Mouse (Mus musculus): ENCODE data around the gene Drd3. TPM values are rescaled to one million over a fixed set of nuclear protein-coding genes. Genes with fewer than 3 reads are reported as not detected.

Gene Drd3
- total RNA-seq, 1 experiment, result 0.45 TPM

DNA sequence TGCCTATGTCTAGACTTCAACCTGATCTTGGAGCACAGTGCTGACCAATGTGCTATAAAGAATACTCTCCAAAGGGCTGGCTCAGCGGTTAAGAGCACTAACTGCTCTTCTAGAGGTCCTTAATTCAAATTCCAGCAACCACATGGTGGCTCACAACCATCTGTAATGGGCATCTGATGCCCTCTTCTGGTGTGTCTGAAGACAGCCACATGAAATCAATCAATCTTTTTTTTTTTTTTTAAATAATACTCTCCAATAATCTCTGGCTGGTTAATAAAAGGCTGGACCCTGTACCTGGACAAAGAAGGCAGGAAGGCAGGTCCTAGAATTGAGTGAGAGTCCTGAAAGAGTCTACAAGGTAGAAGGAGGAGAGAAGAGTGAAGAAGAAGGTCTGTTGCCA, 96.0 kb downstream of the Drd3 start:
- no peaks in the 10 kb centered on the region for H3K36me3 ChIP-seq (ENCODE audit: control insufficient read depth, insufficient read depth, low read length, poor library complexity, severe bottlenecking)
- no peak overlapping the region for H3K27ac ChIP-seq (ENCODE audit: insufficient read depth, low read depth, low read length, poor library complexity, severe bottlenecking)
- TF ChIP-seq ZC3H11A (IDR thresholded peaks at IDR 0.05; ENCODE audit: borderline replicate concordance, low read depth, low read length), result no peak
- no peak for TF ChIP-seq CHD2 (IDR thresholded peaks at IDR 0.05; ENCODE audit: low read depth, low read length)
- TF ChIP-seq MAFK (IDR thresholded peaks at IDR 0.05; ENCODE audit: insufficient read depth, low read depth, low read length), result no peak
- no peak for TF ChIP-seq HCFC1 (IDR thresholded peaks at IDR 0.05; ENCODE audit: borderline replicate concordance, insufficient read depth, low read length)
- TF ChIP-seq ZNF384 (IDR thresholded peaks at IDR 0.05; ENCODE audit: low read depth, low read length), result no peak
- H3K9ac ChIP-seq (ENCODE audit: insufficient read depth, low read depth, low read length, poor library complexity, severe bottlenecking), result no peak overlapping the region
- in situ Hi-C loops (cut with MboI; ENCODE audit: low sequenced_read_pairs in 2 of 2, unreplicated experiment in 2 of 2), result no loop called here
- DNase-seq (ENCODE audit: low read depth, low spot score), result no peak
- no peaks in the 10 kb centered on the region; a peak in 1 of 4 replicates for H3K4me1 ChIP-seq (ENCODE audit: control insufficient read depth in 2 of 2, insufficient read depth in 2 of 2, low read length in 2 of 2, poor library complexity in 1 of 2)
- H3K4me3 ChIP-seq (ENCODE audit: insufficient read depth in 1 of 2, low read depth in 1 of 2, low read length in 2 of 2, poor library complexity in 1 of 2, severe bottlenecking in 1 of 2), result no peak overlapping the region
- H3K9me3 ChIP-seq (ENCODE audit: control insufficient read depth, insufficient read depth, low read depth, low read length), result no peaks in the 10 kb centered on the region

DNA sequence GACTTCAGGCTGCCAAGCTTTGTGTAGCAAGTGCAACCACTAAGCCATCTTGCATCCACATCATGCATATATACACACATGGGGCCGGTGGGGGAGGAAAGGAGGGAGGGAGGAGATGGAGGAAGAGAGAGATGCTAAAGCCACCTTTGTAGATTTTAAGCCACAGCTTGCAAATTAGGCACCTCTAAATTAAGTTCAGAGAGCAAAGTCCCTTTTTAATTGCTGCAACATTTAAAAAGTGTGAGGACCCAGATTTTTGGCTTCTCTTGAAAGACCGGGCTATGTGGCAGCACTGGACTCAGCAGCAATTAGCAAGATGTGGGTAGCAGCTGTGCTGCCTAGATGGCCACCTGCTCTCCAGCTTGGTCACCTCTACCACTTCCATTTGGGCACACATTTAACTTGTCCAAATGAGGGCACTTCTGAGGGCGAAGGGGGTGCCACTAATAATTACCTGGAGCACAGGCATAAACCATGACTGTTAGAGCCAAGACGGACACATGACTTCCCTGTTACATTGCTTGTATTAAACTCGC, 105.2 kb downstream of the Drd3 start:
- Histone ChIP-seq H3K9ac (ENCODE audit: insufficient read depth, low read depth, low read length, poor library complexity, severe bottlenecking) (no peak overlapping the region), H3K9me3 (ENCODE audit: control insufficient read depth, insufficient read depth, low read depth, low read length) (no peaks in the 10 kb centered on the region), H3K36me3 (ENCODE audit: control insufficient read depth, insufficient read depth, low read length, poor library complexity, severe bottlenecking) (peaks cover 16% of the 10 kb centered on the region), H3K27ac (ENCODE audit: insufficient read depth, low read depth, low read length, poor library complexity, severe bottlenecking) (no peak overlapping the region), H3K4me3 (ENCODE audit: insufficient read depth in 1 of 2, low read depth in 1 of 2, low read length in 2 of 2, poor library complexity in 1 of 2, severe bottlenecking in 1 of 2) (no peak overlapping the region), H3K4me1 (ENCODE audit: control insufficient read depth in 2 of 2, insufficient read depth in 2 of 2, low read length in 2 of 2, poor library complexity in 1 of 2) (no peaks in the 10 kb centered on the region; a peak in 1 of 4 replicates)
- in situ Hi-C loops (cut with MboI; ENCODE audit: low sequenced_read_pairs in 2 of 2, unreplicated experiment in 2 of 2), result no loop called here
- no peak for TF ChIP-seq ZC3H11A (IDR thresholded peaks at IDR 0.05; ENCODE audit: borderline replicate concordance, low read depth, low read length)
- TF ChIP-seq HCFC1 (IDR thresholded peaks at IDR 0.05; ENCODE audit: borderline replicate concordance, insufficient read depth, low read length), result no peak
- TF ChIP-seq MAFK (IDR thresholded peaks at IDR 0.05; ENCODE audit: insufficient read depth, low read depth, low read length), result no peak
- TF ChIP-seq CHD2 (IDR thresholded peaks at IDR 0.05; ENCODE audit: low read depth, low read length), result no peak
- no peak for TF ChIP-seq ZNF384 (IDR thresholded peaks at IDR 0.05; ENCODE audit: low read depth, low read length)
- DNase-seq (ENCODE audit: low read depth, low spot score), result no peak

DNA sequence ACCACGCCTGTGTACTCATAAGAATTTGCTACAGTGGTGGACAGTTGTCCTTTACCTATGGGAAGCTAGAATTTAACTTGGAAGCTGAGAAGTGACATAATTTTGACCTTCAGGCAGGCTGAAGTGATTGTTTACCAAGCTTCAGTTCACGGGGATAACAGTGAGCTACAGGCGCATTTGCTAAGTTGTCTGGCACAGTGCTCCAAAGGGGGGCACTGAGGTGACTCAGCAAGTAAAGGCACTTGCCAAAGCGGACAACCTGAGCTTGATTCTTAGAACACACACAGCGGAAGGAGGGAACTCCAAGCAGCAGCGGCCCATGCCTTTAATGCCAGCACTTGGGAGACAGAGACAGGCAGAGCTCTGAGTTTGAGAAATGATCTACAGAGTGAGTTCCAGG, 106.8 kb downstream of the Drd3 start:
- TF ChIP-seq MAFK (IDR thresholded peaks at IDR 0.05; ENCODE audit: insufficient read depth, low read depth, low read length) (peak; percentile 43; the same call in 1 of the 2 replicates), HCFC1 (IDR thresholded peaks at IDR 0.05; ENCODE audit: borderline replicate concordance, insufficient read depth, low read length) (no peak), ZNF384 (IDR thresholded peaks at IDR 0.05; ENCODE audit: low read depth, low read length) (no peak), ZC3H11A (IDR thresholded peaks at IDR 0.05; ENCODE audit: borderline replicate concordance, low read depth, low read length) (no peak), CHD2 (IDR thresholded peaks at IDR 0.05; ENCODE audit: low read depth, low read length) (no peak)

DNA sequence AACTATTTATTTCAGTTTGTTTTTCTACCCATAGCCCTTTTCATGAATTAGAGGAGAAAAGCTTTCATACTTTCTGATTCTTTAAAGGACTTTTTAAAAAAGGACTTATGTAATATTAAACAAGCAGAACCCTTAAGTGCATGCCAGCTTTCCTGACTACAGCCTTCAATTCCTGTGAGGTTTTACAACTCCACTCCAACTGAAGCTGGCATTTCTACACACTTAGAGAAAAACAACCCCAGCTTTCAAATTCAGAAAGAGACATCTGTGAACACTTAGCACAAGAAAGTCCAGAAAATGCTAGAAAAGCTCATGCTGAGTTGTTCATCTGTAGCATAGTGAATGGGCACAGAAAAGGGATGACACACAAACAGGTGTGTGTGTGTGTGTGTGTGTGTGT, 116.0 kb downstream of the Drd3 start:
- Histone ChIP-seq H3K36me3 (ENCODE audit: control insufficient read depth, insufficient read depth, low read length, poor library complexity, severe bottlenecking) (peaks cover 40% of the 10 kb centered on the region), H3K9ac (ENCODE audit: insufficient read depth, low read depth, low read length, poor library complexity, severe bottlenecking) (no peak overlapping the region), H3K9me3 (ENCODE audit: control insufficient read depth, insufficient read depth, low read depth, low read length) (no peaks in the 10 kb centered on the region), H3K4me1 (ENCODE audit: control insufficient read depth in 2 of 2, insufficient read depth in 2 of 2, low read length in 2 of 2, poor library complexity in 1 of 2) (no peaks in the 10 kb centered on the region), H3K27ac (ENCODE audit: insufficient read depth, low read depth, low read length, poor library complexity, severe bottlenecking) (no peak overlapping the region), H3K4me3 (ENCODE audit: insufficient read depth in 1 of 2, low read depth in 1 of 2, low read length in 2 of 2, poor library complexity in 1 of 2, severe bottlenecking in 1 of 2) (no peak overlapping the region)
- no peak for DNase-seq (ENCODE audit: low read depth, low spot score)
- no peak for TF ChIP-seq ZC3H11A (IDR thresholded peaks at IDR 0.05; ENCODE audit: borderline replicate concordance, low read depth, low read length)
- no peak for TF ChIP-seq CHD2 (IDR thresholded peaks at IDR 0.05; ENCODE audit: low read depth, low read length)
- no peak for TF ChIP-seq ZNF384 (IDR thresholded peaks at IDR 0.05; ENCODE audit: low read depth, low read length)
- TF ChIP-seq HCFC1 (IDR thresholded peaks at IDR 0.05; ENCODE audit: borderline replicate concordance, insufficient read depth, low read length), result no peak
- TF ChIP-seq MAFK (IDR thresholded peaks at IDR 0.05; ENCODE audit: insufficient read depth, low read depth, low read length), result no peak
- in situ Hi-C loops (cut with MboI; ENCODE audit: low sequenced_read_pairs in 2 of 2, unreplicated experiment in 2 of 2), result no loop called here

More for the DNA sequence above, 106.8 kb downstream of the Drd3 start:
- Histone ChIP-seq H3K9ac (ENCODE audit: insufficient read depth, low read depth, low read length, poor library complexity, severe bottlenecking) (no peak overlapping the region), H3K36me3 (ENCODE audit: control insufficient read depth, insufficient read depth, low read length, poor library complexity, severe bottlenecking) (peaks cover 16% of the 10 kb centered on the region), H3K4me1 (ENCODE audit: control insufficient read depth in 2 of 2, insufficient read depth in 2 of 2, low read length in 2 of 2, poor library complexity in 1 of 2) (no peaks in the 10 kb centered on the region), H3K27ac (ENCODE audit: insufficient read depth, low read depth, low read length, poor library complexity, severe bottlenecking) (no peak overlapping the region), H3K4me3 (ENCODE audit: insufficient read depth in 1 of 2, low read depth in 1 of 2, low read length in 2 of 2, poor library complexity in 1 of 2, severe bottlenecking in 1 of 2) (no peak overlapping the region), H3K9me3 (ENCODE audit: control insufficient read depth, insufficient read depth, low read depth, low read length) (no peaks in the 10 kb centered on the region)
- in situ Hi-C loops (cut with MboI; ENCODE audit: low sequenced_read_pairs in 2 of 2, unreplicated experiment in 2 of 2), result no loop called here
- DNase-seq (ENCODE audit: low read depth, low spot score), result no peak
